Mouse (Mus musculus): ENCODE results near the gene Mr1.

DNA sequence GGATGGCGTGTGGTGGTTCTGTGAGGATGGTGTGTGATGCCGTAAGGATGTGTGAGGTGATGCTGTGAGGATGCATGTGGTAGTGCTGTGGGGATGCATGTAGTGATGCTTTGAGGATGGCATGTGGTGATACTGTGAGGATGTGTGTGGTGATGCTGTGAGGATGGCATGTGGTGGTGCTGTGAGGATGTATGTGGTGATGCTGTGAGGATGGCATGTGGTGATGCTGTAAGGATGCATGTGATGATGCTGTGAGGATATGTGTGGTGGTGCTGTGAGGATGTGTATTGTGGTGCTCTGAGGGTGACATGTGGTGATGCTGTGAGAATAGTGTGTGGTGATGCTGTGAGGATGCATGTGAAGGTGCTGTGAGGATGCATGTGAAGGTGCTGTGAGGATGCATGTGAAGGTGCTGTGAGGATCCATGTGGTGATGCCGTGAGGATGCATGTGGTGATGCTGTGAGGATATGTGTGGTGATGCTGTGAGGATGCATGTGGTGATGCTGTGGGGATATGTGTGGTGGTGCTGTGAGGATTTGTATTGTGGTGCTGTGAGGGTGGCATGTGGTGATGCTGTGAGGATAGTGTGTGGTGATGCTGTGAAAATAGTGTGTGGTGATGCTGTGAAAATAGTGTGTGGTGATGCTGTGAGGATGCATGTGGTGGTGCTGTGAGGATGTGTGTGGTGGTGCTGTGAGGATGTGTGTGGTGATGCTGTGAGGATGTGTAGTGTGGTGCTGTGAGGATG is 26.5 kb upstream of the Mr1 start:
- TF ChIP-seq POLR2A (IDR thresholded peaks at IDR 0.05; ENCODE audit: extremely low read depth, insufficient read depth, low read length): no peak
- TF ChIP-seq CTCF (IDR thresholded peaks at IDR 0.05; ENCODE audit: extremely low read depth, insufficient read depth, low read length): no peak

Data from cortical plate, adult 2 months (tissue).